Mouse (Mus musculus): ENCODE results near the gene A630089N07Rik.

Gene A630089N07Rik

GRCm38 (mm10) chr16:97962151-97962948 lies 119.9 kb downstream of the A630089N07Rik start, which contains the start of the genes C2cd2 and Zbtb21:
Gene C2cd2, minus strand, starts transcription at chr16:97962598.
Gene Zbtb21, minus strand, starts transcription at chr16:97962622.
- peak; percentile 96 for DNase-seq (ENCODE audit: extremely low read depth, insufficient read length, low spot score)

DNA sequence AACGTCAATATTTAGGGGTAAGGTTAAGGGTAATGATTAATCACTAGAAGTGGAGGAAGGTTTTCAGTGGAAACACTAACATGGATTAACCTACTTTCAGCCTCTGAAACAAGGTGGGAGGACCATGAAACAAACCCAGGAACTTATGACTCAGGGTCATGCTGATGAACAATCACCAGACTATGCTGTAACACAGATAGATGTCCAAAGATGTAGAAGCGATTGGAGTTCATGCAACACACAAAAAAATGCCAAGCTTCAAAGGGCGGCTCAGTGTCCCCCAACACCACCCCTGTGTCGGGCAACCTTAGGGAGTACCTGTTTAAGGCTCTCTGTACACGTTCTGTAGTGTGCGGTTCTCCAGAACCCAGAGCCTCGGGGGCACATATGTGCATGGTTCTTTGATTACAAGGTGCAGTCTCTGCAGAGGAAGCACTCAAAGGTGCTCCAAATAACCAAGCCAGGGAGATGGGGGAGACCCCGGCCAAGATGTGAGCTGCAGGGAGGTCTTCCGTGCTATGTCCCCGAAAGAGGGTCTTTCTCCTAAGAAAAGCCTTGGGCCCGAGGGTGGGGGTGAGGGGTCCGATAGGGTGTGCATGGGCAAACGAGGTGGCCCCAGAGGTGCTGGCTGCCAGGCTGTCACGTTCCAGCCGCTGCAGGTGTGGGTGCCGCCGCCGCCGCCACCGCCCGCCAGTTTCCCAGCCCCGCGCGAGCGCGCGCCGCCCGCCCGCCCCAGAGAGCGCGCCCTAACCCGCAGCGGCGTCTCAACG lies 120.7 kb downstream of the A630089N07Rik start:
- DNase-seq (ENCODE audit: extremely low read depth, insufficient read length, low spot score) = peak; percentile 47

GRCm38 (mm10) chr16:97960348-97960747 lies 121.9 kb downstream of the A630089N07Rik start:
- DNase-seq (ENCODE audit: extremely low read depth, insufficient read length, low spot score) = no peak

DNA sequence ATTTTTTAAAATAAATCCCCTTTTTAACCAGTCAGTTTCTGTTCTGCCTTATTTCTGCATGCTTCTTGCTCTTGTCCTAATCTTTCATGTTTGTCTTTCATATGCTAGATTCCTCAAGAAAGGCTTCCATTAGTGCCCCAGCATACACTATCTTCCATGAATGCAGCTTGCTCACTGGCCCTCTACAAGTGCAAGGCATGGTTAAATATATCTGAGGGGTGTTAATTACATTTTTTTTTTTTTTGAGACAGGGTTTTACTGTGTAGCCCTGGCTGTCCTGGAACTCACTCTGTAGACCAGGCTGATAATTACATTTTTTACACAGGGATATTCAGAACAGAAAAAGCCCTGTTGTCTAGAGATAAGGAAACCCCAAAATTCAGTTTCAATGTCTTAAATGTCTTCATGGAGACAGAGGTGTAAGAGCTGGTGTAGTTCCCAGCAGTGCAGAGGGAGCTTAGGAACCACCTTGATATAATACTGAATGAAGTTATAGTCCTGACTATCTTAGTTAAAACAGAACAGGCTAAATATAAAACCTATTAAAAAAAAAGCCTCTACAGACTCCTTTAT lies 123.8 kb downstream of the A630089N07Rik start:
- DNase-seq (ENCODE audit: extremely low read depth, insufficient read length, low spot score) = no peak

DNA sequence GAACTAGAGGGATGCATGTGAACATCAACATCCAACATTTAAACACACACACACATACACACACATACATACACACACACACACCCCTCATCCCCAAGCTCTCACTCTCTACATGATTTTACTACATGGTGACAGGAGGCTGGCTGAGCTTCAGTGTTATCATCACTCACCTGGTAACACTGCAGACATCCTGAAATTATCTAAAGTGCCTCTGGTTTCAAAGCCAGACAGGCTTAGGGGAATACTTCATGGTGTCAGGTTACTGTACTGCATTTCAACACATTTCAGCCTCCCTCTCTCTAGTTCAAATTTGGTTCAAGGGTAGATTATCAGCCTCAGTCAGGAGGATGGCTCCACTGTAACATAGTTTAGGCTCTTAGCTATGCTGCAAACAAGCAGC lies 124.6 kb downstream of the A630089N07Rik start:
- no peak for DNase-seq (ENCODE audit: extremely low read depth, insufficient read length, low spot score)

GRCm38 (mm10) chr16:97956011-97956410 lies 126.2 kb downstream of the A630089N07Rik start:
- no peak for DNase-seq (ENCODE audit: extremely low read depth, insufficient read length, low spot score)

- DNase-seq (ENCODE audit: extremely low read depth, insufficient read length, low spot score) = no peak
Observed at GRCm38 (mm10) chr16:97953300-97953699, 128.9 kb downstream of the A630089N07Rik start.

DNA sequence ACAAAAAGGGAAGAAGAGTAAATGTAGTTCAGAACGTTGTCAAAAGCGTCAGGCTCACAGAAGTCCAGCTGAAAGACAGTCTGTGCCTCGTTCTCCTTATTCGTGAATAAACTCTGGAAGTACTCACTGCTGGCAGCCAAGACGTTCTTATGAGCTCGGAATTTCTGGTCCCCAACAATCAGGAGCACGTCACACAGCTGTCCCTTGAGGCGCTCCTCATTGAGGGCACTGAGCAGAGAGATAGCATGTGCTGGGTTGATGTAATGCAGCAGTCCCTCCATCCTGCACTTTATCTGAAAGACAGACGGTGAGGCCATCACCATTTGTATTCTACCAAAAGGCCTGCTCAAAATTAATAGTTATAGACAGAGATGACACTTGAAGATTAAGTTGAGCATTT lies 129.4 kb downstream of the A630089N07Rik start:
- no peak for DNase-seq (ENCODE audit: extremely low read depth, insufficient read length, low spot score)

DNA sequence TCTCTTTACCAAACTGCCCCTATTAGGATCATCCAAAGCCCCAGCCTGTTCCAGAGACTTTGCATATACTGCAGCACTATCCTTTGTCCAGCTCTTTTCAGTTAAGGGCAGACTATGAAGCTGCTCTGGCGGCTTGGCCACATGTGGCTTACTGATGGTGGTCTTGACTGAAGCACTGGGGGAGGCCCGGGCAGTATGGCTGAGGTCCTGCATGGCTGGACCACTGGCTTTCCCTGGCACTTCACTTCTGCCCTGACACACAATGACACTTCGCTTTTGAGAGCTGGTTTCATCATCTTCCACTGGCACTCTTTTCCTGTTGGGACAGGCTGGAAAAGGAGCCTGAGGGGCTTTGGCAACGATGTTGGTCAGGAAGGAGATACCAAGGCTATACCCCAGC lies 129.9 kb downstream of the A630089N07Rik start:
- DNase-seq (ENCODE audit: extremely low read depth, insufficient read length, low spot score) = no peak
